In genomic region chrX:153500047-153500345, GRCm38 (mm10) we compare ENCODE assay signal across 8 mouse cellular contexts. TPM values are rescaled to one million over a fixed set of nuclear protein-coding genes. Genes with fewer than 3 reads are reported as not detected.
DNase-seq lines count a peak whose midpoint lies in the region; ATAC-seq and TF ChIP-seq lines count a peak whose summit lies in the region.
"Had no signal": no experiment of that assay in that cellular context is flagged by ENCODE, and none has a peak within 500 bp of the region (broad histone marks: within the 10 kb centered on the region; RNA-seq: fewer than 3 reads in every experiment).

No protein-coding gene starts in this region.

- no peaks in the 10 kb centered on the region for H3K4me1 ChIP-seq in embryonic fibroblast, embryonic 13.5 days (ENCODE audit: control insufficient read depth, insufficient read depth, low read length)
- H3K4me1 ChIP-seq in kidney, postnatal 0 days (replicated peaks; ENCODE audit: insufficient read depth, low read length): no peaks in the 10 kb centered on the region
- peaks cover 13% of the 10 kb centered on the region for H3K4me1 ChIP-seq in neural tube, embryonic 13.5 days (replicated peaks)

- peak overlapping the region; percentile 69 for H3K4me2 ChIP-seq in kidney, postnatal 0 days (ENCODE audit: low read length)
- H3K4me2 ChIP-seq in neural tube, embryonic 13.5 days: peak overlapping the region; percentile 78

- H3K27ac ChIP-seq in embryonic fibroblast, embryonic 13.5 days (ENCODE audit: insufficient read depth, low read length): no peak overlapping the region
- H3K27ac ChIP-seq in kidney, postnatal 0 days: no peak overlapping the region
- H3K27ac ChIP-seq in neural tube, embryonic 13.5 days (replicated peaks): peak overlapping the region; percentile 97

- intact Hi-C loops in left cerebral cortex, postnatal 25 days (cut with DNase I): no loop called here

- H3K9me3 ChIP-seq in kidney, postnatal 0 days (replicated peaks; ENCODE audit: low read length): no peaks in the 10 kb centered on the region
- no peaks in the 10 kb centered on the region for H3K9me3 ChIP-seq in neural tube, embryonic 13.5 days

- ATAC-seq in kidney, postnatal 0 days (replicated peaks; ENCODE audit: low FRiP score, low read depth): no peak
- ATAC-seq in neural tube, embryonic 13.5 days (ENCODE audit: low read depth): no peak

- H3K4me3 ChIP-seq in embryonic fibroblast, embryonic 13.5 days (ENCODE audit: insufficient read depth, low read length): peak overlapping the region; percentile 87
- H3K4me3 ChIP-seq in kidney, postnatal 0 days (replicated peaks; ENCODE audit: low read depth, low read length): peak overlapping the region; percentile 64
- peak overlapping the region; percentile 69 for H3K4me3 ChIP-seq in neural tube, embryonic 13.5 days

- no peak for TF ChIP-seq CTCF in embryonic fibroblast, embryonic 13.5 days (IDR thresholded peaks at IDR 0.05; ENCODE audit: borderline replicate concordance, insufficient read depth, low read length)
- no peak for TF ChIP-seq CTCF in kidney, postnatal 0 days (IDR thresholded peaks at IDR 0.05; ENCODE audit: low read depth)

- H3K9ac ChIP-seq in kidney, postnatal 0 days (ENCODE audit: low read depth, low read length): peak overlapping the region; percentile 35
- peak overlapping the region; percentile 92 for H3K9ac ChIP-seq in neural tube, embryonic 13.5 days

- no peaks in the 10 kb centered on the region for H3K36me3 ChIP-seq in kidney, postnatal 0 days (ENCODE audit: insufficient read depth, low read length)
- no peaks in the 10 kb centered on the region for H3K36me3 ChIP-seq in neural tube, embryonic 13.5 days

- no peaks in the 10 kb centered on the region for H3K27me3 ChIP-seq in kidney, postnatal 0 days (ENCODE audit: insufficient read depth, low read length)
- no peaks in the 10 kb centered on the region for H3K27me3 ChIP-seq in neural tube, embryonic 13.5 days

- DNase-seq in left cerebral cortex, postnatal 25 days (ENCODE audit: low spot score in 2 of 2): peak; percentile 5 to 9
- no peak for DNase-seq in left cerebral cortex, adult 11 months (ENCODE audit: low spot score)
- peak; percentile 6 for DNase-seq in ZHBTc4 (ENCODE audit: low read depth, low spot score)
- peak; percentile 1 for DNase-seq in kidney, postnatal 0 days (ENCODE audit: low spot score)
- DNase-seq in urinary bladder, postnatal 10 days (ENCODE audit: low spot score): no peak

- 32% methylated on average over 12 of the region's 12 CpGs for WGBS in kidney, postnatal 0 days
- 24% methylated on average over 12 of the region's 12 CpGs for WGBS in neural tube, embryonic 13.5 days

- no peak for TF ChIP-seq POLR2A in embryonic fibroblast, embryonic 13.5 days (IDR thresholded peaks at IDR 0.05; ENCODE audit: low read depth, low read length)

RNA-seq across cellular contexts. Expression of gene Ubqln2, which starts 2.0 kb away (rescaled TPM):
- 100 to 1,000 TPM; 218 to 226 TPM for total RNA-seq in left cerebral cortex, postnatal 25 days (2021)
- 40.6 and 42.9 TPM in 2 replicates for polyA plus RNA-seq in embryonic fibroblast, embryonic 13.5 days (2011; ENCODE audit: insufficient read length, low read depth, missing spikeins)
- polyA plus RNA-seq in kidney, postnatal 0 days (2015; fragmentation: Nextera tagmentation; extraction: Ambion mirVana): 16.9 and 20.7 TPM in 2 replicates
- 48.1 and 48.4 TPM in 2 replicates for polyA plus RNA-seq in neural tube, embryonic 13.5 days (2015; fragmentation: Nextera tagmentation; extraction: Ambion mirVana)

RNA-seq across cellular contexts. Expression of gene Cypt3, which starts 58.4 kb away (rescaled TPM):
- not detected for total RNA-seq in left cerebral cortex, postnatal 25 days (2021)
- not detected in 2 replicates for polyA plus RNA-seq in embryonic fibroblast, embryonic 13.5 days (2011; ENCODE audit: insufficient read length, low read depth, missing spikeins)
- polyA plus RNA-seq in kidney, postnatal 0 days (2015; fragmentation: Nextera tagmentation; extraction: Ambion mirVana): not detected in 2 replicates
- not detected in 2 replicates for polyA plus RNA-seq in neural tube, embryonic 13.5 days (2015; fragmentation: Nextera tagmentation; extraction: Ambion mirVana)
- total RNA-seq: common myeloid progenitor, adult 5-6 weeks had no signal

Comparison
In these comparisons a context has a peak if more than half of its experiments do, and no peak if none do; other contexts are left out.
1. DNase-seq: peak in left cerebral cortex, postnatal 25 days (2 of 2), ZHBTc4 (single experiment) and kidney, postnatal 0 days (single experiment); none in left cerebral cortex, adult 11 months (single experiment) and urinary bladder, postnatal 10 days (single experiment).
2. Peak in every context shown above with its lines, with median percentiles within 50 percentile points of each other: H3K4me3 ChIP-seq.